Mouse (Mus musculus): ENCODE measurements at regions not wholly inside any gene's neighbourhood (a gene's known extent, or its start where the extent isn't known, plus 50 kb on each side); places are given as distances from the start of the nearest gene placed in this dataset.

- DNase-seq: no peak
Measured at GRCm38 (mm10) chr10:42131798-42132197, 113.6 kb upstream of the Armc2 start.

- no peak for DNase-seq
Measured at GRCm38 (mm10) chr10:42131298-42131697, 113.1 kb upstream of the Armc2 start.

GRCm38 (mm10) chr10:42127865-42128419, 109.7 kb upstream of the Armc2 start:
- DNase-seq: no peak

GRCm38 (mm10) chr10:42126816-42127215, 108.6 kb upstream of the Armc2 start:
- no peak for DNase-seq

- DNase-seq: no peak
Measured at GRCm38 (mm10) chr10:42122768-42123635, 104.8 kb upstream of the Armc2 start.

- no peak for DNase-seq
Measured at GRCm38 (mm10) chr10:42121984-42122383, 103.7 kb upstream of the Armc2 start.

GRCm38 (mm10) chr10:42119326-42119725, 101.1 kb upstream of the Armc2 start:
- peak; percentile 51 to 60 for DNase-seq

- DNase-seq: peak; percentile 85 to 95
Measured at GRCm38 (mm10) chr10:42118361-42119188, 100.3 kb upstream of the Armc2 start.

GRCm38 (mm10) chr10:42117523-42117922, 99.3 kb upstream of the Armc2 start:
- DNase-seq: peak in 1 of 2 experiments; percentile 35

GRCm38 (mm10) chr10:42115920-42116298, 97.7 kb upstream of the Armc2 start:
- DNase-seq: no peak

GRCm38 (mm10) chr10:42115224-42115919, 97.1 kb upstream of the Armc2 start:
- peak; percentile 54 to 61 for DNase-seq

GRCm38 (mm10) chr10:42110704-42111103, 92.5 kb upstream of the Armc2 start:
- DNase-seq: no peak

GRCm38 (mm10) chr10:42108294-42109014, 90.2 kb upstream of the Armc2 start:
- DNase-seq: no peak

GRCm38 (mm10) chr10:42107437-42108293, 89.4 kb upstream of the Armc2 start:
- no peak for DNase-seq

- no peak for DNase-seq
Measured at GRCm38 (mm10) chr10:42106611-42107010, 88.4 kb upstream of the Armc2 start.

- DNase-seq: no peak
Measured at GRCm38 (mm10) chr10:42105083-42105482, 86.8 kb upstream of the Armc2 start.

GRCm38 (mm10) chr10:42102320-42102719, 84.1 kb upstream of the Armc2 start:
- DNase-seq: no peak

- DNase-seq: no peak
Measured at GRCm38 (mm10) chr10:42101096-42101495, 82.9 kb upstream of the Armc2 start.

- DNase-seq: no peak
Measured at GRCm38 (mm10) chr10:42096924-42097323, 78.7 kb upstream of the Armc2 start.

GRCm38 (mm10) chr10:42095986-42096385, 77.7 kb upstream of the Armc2 start:
- no peak for DNase-seq

Data from cerebellum, postnatal 14 days (tissue).